Mouse (Mus musculus) spleen, adult 18-20 months (tissue): Measurements from ENCODE around the gene Bdkrb2.

Source experiments
- DNase-seq, 2 experiments: peaks; one replicate each; pipeline ENCODE4 v3.0.0; 2022; ENCODE audit warnings: mixed read lengths in 2 of 2

Bdkrb2 gene

DNA sequence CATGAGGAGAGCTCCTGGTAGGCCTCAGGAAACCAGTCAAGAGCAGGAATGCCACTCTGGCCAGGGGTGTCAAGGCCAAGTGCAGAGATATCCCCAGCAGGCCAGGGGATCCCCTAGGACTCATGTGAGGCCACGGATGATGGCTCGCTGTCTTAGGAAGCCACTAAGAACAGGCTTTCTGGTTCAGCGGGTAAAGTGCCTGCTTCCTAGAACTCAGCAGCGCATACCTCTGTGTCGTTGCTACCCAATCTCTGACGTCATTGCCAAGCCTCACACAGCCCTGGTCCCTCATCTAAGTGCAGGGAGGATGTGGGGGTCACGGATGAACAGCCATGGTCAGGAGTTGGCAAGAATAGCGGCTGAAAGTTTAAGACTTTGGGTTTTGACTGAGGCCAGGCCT lies 34.1 kb downstream of the Bdkrb2 start:
- peak; percentile 6 to 23 for DNase-seq

DNA sequence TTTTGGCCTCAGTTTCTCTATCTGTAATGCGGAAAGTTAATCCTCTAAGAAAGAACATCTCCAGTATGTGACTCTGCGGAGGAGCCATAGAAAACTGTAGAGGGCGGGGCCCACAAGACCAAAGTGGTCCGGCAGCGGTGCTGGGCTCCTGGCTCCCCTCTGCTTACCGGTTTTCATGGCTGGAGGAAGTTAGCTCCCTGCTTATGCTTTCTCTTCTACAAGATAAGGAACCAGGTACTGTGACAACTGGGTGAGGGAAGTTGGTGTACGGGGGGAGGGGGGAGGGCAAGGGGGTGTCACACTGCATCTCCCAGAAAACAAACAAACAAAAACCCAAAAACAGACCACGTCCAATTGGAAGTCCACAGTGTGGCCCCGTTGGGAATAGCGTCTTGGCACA lies 35.5 kb downstream of the Bdkrb2 start:
- DNase-seq = no peak

- no peak for DNase-seq
Observed at GRCm38 (mm10) chr12:105599098-105599497, 36.1 kb downstream of the Bdkrb2 start.

DNA sequence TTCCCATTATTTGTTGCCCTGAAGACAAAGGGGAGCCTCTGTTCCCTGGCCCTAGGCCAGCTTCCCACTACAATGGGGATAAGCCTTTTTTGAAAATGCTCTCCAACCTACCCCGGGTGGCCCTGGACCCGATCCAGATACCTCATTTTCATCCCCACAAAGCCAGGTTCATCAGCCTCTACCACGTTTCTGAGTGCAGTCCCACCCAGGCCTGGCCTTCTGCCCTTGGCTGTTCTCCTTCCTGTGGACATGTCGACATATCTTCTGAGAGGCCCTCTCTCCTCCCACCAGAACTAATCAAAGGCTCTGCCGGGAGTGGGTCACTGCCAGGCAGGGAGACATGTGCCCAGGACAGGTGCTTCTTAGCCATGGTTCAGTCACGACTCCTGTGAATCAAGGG lies 38.6 kb downstream of the Bdkrb2 start:
- no peak for DNase-seq

- DNase-seq = no peak
Observed at GRCm38 (mm10) chr12:105602581-105603210, 39.7 kb downstream of the Bdkrb2 start, which contains the start of gene Bdkrb1. Gene Bdkrb1, plus strand, starts transcription at chr12:105603085.

- DNase-seq = no peak
Observed at GRCm38 (mm10) chr12:105603904-105604303, 40.9 kb downstream of the Bdkrb2 start.

DNA sequence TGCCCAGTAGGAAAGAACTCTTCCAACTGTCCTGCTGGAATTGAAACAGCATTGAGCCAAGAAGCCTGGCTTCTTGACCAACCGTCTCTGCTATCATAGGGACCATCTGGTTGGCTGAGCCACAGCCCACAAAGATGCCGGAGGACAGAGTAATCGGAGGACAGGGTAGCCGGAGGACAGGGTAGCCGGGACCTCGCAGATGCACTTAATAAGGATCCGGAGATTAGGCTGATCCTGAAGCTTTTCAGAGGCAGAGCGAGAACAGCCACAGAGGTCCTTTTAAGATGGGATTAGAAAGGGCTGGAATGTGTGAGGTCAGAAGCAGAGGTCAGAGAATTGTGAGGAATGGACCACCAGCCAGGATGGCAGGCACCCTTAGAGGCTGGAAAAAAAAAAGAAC lies 42.2 kb downstream of the Bdkrb2 start:
- DNase-seq = no peak

- DNase-seq = no peak
Observed at GRCm38 (mm10) chr12:105606881-105607280, 43.9 kb downstream of the Bdkrb2 start.

DNA sequence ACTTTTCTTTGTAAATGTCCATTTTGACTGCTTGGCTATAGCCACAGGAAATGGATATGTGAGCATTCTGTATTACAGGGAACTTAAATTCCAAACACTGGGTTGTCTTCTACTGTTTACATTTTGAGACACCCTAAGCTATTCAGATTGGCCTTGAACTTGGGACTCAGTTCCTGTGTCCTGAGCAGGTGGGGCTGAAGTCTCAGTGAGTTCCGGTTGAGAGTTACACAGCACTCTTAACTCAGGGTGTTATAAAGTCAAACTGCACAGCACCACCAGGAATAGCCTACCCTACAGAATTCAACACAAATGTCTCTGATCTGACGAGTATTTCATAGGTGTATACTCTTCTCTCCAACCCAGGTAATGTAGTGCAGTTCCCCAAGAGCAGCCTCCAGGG lies 48.0 kb downstream of the Bdkrb2 start:
- no peak for DNase-seq

DNA sequence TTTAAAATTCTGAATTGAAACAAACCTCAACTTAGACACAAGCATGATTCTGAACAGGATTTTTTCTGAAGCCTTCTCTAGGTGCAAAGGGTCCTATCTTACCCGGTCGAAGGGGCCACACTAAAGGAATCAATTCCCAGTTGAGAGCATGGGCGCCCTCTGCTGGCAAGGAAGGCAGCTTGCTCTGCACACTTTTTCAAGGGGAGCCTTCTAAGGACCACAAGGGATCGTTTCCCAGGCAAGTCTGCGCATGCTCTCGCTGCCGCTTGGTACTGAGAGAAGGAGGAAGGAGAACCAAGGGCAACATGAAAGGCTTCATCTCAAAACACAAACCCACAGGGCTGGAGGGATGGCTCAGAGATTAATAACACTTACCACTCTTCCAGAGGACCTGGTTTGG lies 48.7 kb downstream of the Bdkrb2 start:
- peak in 1 of 2 experiments; percentile 42 for DNase-seq

GRCm38 (mm10) chr12:105613559-105613958 lies 50.5 kb downstream of the Bdkrb2 start:
- DNase-seq = no peak

DNA sequence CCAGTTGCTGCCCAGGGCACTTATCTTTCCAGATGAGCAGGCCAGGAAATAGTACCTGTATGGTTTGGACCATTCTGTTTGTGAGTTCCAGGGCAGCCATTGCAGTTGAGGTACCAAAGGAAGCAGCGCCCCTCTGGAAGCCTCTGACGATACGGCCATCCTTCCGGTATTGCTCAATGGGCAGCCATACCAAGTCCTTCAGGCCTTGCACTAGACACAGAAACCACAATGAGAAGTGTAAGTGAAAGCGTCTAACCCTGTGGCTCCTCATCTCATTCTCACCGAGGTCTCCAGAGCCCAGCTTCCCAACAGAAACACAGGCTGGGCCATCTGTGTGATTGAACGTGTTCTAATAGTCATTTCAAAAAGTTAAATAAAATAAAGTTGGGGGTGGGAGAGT lies 59.0 kb downstream of the Bdkrb2 start:
- DNase-seq = no peak

- DNase-seq = no peak
Observed at GRCm38 (mm10) chr12:105622981-105623539, 60.0 kb downstream of the Bdkrb2 start.

GRCm38 (mm10) chr12:105625798-105626197 lies 62.8 kb downstream of the Bdkrb2 start:
- no peak for DNase-seq

DNA sequence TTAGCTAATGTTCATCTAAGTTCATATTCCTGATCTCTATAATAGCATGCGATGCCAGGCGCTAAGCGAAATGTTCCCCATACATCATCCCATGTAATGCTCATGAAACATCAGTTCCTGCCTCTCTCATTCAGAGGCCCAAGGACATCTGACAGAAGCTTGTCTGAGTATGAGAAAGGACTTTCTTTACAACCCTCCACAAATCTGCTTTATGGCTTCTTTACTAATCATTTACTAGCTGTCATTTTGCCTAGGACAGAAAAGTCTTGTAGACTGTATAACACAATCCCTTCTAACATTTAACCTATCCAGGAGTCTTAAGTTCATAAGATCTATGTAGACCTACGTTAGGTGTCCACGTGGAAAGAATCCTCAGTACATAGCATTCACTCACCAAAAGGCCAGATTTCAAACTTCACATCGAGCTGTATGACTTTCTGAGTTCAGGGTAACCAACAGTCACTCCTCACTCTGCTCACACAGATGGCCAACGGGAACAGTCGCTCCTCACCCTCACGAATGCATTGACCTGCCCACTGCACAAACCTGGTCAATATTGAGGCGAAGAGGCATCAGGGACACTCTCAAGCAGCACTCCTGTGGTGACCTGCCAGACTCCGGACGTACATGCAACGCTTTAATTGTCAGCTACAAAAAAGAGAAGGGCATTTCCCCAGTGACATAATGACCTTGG lies 71.5 kb downstream of the Bdkrb2 start:
- DNase-seq = no peak

GRCm38 (mm10) chr12:105636551-105636950 lies 73.5 kb downstream of the Bdkrb2 start:
- no peak for DNase-seq

DNA sequence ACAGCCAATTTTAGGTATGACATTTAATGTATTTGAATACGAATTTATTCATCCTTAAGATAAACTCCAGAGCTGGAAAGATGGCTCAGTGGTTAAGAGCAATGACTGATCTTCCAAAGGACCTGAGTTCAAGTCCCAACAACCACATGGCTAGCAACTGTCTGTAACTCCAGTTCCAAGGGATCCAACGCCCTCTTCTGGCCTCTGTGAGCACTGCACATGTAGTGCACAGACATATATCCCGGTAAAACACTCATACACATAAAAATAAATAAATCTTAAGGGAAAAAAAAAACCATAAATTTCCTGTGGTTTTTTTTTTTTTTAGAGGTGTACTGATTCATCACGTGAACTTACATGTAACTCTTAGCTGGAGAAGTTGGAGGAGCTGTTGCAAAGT lies 74.5 kb downstream of the Bdkrb2 start:
- DNase-seq = no peak

- DNase-seq = no peak
Observed at GRCm38 (mm10) chr12:105642770-105643321, 79.8 kb downstream of the Bdkrb2 start.
